Mouse (Mus musculus) spleen, postnatal 4 days (tissue): ENCODE data around the gene Dscam.

ENCODE experiments used
- DNase-seq, 2 experiments: peaks; one replicate each; pipeline ENCODE4 v3.0.0; 2022; ENCODE audit warnings: low spot score in 2 of 2

Dscam gene

DNA sequence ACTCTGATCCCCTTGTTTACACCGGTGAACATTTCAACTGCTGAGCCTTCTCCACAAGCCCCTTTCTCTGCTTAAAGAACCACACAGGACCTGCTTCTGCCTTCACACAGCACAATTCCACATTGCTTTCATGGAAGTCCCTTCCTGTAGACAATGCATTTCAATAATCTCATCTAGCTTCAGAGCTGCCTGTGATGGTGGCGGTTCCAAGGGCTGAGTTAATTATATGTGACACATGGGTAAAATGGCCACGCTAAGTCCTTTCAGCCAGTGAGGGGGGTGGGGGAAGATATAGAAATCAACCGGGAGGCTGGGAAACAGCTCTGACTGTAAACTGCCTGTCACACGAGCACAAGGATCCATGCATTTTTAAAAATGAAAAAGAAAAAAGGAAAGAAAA lies 152.2 kb downstream of the Dscam start:
- DNase-seq, result no peak

DNA sequence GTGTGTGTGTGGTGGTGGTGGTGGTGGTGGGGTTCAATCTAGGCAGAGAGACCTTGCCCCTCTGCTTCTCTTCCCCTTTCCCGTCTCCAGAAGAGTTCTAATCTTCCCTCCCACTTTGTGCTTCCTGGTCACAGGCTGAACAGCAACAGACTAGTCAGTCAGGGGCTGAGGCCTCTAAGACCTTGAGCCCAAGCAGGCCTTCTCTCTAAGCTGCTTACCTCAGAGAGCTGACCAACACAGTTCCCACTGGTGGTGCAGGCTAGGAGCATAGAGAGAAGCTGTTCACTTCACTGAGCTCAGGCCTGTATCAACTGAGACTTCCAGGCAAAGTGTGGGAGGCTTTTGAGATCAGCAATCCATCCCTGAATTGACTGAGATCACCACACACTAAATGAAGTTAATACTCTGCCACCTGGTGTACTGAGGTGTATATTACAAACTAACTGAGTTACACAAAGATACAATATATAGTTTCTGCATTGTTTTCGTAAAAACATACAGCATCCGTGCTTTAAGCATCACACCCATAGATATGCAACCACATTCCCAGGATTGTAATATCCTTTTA lies 153.3 kb downstream of the Dscam start:
- no peak for DNase-seq

DNA sequence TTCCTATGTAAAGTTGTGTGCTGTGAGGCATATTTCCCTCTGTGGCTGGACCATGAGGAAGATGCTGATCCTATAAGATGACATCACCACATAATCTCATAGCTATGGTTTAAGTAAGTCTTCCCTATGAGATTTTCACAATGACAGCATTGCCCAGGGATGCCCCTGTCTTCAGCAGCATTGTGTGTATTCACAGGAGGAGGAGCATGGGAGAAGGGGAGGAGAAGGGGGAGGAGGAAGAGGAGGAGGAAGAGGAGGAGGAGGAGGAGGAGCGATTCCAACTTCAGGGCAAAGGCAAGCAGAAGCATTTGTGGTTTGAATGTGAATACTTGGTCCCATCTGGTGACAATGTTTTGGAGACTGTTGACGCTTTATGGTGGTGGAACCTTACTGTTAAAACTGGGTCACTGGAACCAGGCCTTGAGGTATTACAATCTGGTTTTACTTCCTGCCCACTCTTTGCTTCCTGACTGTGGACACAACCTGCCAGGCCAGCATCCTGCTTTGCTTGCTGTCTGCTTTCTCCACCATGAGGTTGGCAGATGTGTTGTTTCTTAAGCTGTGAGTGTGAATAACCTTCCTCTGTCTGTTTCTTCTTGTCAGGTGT lies 154.2 kb downstream of the Dscam start:
- DNase-seq, result no peak

DNA sequence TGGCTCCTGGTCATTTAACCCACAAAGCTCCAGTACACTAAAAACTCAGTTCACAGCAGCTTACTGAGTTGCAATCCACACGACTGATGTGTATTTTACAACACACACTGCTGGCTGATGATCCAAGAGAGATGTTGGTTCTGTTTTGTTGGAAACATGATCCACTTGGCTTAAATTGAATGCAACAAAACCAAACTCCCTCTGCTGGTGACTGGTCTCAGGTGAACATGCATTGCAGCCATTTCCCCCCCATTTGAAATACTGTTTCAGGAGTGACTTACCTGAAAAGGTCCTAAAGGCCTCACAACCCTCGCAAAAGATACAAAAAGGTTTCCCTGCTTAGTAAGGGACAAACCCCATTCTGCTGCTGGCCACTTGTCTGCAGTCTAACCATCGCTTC lies 156.2 kb downstream of the Dscam start:
- DNase-seq, result no peak

- DNase-seq, result no peak
Measured at GRCm38 (mm10) chr16:97009116-97010055, 161.2 kb downstream of the Dscam start.

- no peak for DNase-seq
Measured at GRCm38 (mm10) chr16:97007892-97008527, 162.5 kb downstream of the Dscam start.

- DNase-seq, result no peak
Measured at GRCm38 (mm10) chr16:97006854-97007182, 163.7 kb downstream of the Dscam start.

DNA sequence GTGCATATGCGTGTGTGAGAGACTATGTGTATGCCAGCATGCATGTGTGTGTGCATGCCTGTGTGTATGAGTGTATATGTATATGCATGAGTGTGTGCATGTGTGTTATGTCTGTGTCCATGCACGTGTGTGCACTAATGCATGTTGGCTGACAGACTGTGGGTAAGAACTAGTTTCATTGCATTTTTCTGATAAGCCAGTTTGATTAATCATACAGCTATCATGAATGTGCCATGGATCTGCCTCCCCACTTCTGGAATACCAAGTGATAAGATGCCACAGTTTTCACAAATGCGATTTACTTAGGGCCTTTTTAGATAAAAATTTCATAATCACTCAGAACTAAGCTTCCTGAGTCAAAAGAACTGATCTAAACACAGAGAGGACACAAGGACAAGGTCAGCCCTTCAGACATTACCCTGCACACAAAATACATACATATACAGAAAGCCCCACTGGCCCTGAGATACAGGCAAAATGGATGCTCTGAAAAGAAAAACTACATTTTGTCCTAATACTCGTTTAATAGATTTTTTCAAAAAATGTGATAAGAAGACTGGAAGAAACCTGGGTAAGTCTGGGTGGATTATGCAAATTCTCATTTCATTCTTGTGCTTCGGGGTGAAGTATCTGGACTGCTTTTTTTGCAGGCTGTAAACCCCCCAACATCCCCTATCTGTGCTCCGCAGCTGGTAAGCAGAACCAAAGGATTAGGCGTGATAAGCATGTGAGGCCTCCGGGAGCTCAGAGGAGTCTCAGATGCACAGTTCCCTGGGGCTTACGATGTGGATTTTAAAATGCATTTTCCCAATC lies 164.3 kb downstream of the Dscam start:
- peak in 1 of 2 experiments; percentile 31 for DNase-seq

- DNase-seq, result no peak
Measured at GRCm38 (mm10) chr16:97003965-97004364, 166.6 kb downstream of the Dscam start.

DNA sequence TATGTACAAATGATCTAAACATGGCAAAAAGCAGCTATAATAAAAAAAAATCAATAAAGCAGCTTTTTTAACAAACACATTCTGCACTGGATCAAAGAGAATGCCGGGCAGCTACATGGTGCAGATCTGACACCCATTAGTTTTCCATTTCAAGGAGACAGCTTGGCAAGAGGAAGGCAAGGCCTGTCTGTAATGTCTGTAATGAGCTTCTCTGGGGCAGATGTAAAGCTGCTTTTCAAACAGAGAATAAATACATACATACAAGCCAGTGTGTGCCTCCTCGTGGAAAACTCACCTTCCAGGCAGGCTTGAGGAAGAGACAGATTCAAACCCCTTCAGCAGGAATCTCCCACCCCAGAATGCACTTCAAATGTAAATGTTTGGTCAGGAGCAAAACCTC lies 167.7 kb downstream of the Dscam start:
- DNase-seq, result no peak

DNA sequence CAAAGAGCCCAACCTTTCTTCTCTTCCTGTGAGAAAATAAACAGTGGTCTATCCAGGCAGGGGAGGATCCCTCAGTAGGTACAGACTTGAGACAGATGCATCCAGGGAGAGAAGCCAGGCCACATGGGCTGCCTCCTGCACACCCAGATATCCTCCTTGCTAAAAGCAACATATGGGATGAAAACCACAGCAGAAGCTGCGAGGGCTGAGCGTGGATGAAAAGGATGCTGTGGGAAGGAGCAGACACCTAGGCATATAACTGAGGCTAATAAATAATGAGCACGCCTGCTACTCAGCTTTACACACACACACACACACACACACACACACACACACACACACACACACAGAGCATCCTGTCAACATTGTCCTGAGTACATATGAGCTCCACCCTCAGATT lies 168.4 kb downstream of the Dscam start:
- DNase-seq, result no peak

GRCm38 (mm10) chr16:96996854-96997253 lies 173.7 kb downstream of the Dscam start:
- no peak for DNase-seq

DNA sequence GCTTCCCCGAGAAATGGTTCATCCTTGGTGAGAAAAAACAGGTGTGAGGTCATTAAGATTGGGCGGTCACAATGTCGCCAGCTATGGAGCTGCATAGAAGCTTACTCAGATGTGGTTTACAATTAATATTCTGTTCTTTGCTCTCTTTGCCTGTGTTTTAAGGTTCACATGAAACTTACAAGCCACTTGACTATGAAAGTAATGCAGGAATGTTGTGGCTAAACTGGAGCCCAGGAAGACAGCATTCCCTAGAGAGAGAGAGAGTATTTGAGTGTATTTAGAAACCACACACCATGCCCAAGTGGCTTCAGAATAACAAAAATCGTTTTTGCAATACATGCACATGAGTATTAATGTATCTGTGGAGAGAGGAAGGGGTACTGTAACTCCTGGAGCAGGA lies 174.7 kb downstream of the Dscam start:
- DNase-seq, result no peak

- no peak for DNase-seq
Measured at GRCm38 (mm10) chr16:96987396-96987795, 183.2 kb downstream of the Dscam start.

DNA sequence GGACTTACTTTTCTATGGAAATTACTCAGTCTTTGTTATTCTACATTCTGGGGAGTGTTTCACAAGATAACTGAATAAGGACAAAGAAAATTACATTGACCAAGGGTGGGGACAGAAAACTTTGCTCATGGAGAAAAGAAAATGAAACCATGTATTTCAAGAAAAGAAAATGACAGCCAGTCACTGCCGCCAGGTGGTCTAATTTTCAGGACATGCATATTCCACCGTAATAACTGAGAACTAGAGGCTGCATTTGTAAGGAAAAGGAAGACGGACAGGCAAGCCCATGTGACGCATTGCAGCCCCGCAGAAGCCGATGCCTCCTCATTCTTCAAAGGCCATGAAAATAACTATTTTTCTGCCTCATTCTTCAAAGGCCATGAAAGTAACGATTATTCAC lies 197.3 kb downstream of the Dscam start:
- no peak for DNase-seq

DNA sequence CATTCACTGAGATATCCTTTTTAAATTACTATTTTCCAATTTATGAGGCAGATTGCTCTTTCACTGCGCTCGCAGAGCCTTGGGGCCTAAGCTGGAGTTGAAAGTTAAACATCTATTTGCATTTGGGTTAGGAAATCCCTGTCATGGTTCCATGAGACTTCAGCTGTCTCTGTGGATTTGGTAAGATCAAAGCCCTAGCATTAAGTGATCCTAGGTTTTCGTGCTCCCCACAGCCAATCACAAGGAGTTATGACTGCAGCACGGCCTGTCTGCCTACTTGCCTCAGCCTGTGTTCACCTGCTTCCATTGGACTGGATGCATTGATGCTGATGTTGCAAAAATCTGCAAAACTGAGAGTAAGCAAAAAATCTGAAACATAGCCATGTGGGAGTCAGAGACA lies 198.8 kb downstream of the Dscam start:
- no peak for DNase-seq

- DNase-seq, result no peak
Measured at GRCm38 (mm10) chr16:96970412-96970811, 200.1 kb downstream of the Dscam start.

- DNase-seq, result no peak
Measured at GRCm38 (mm10) chr16:96969643-96970042, 200.9 kb downstream of the Dscam start.

- DNase-seq, result no peak
Measured at GRCm38 (mm10) chr16:96968885-96969480, 201.6 kb downstream of the Dscam start.

DNA sequence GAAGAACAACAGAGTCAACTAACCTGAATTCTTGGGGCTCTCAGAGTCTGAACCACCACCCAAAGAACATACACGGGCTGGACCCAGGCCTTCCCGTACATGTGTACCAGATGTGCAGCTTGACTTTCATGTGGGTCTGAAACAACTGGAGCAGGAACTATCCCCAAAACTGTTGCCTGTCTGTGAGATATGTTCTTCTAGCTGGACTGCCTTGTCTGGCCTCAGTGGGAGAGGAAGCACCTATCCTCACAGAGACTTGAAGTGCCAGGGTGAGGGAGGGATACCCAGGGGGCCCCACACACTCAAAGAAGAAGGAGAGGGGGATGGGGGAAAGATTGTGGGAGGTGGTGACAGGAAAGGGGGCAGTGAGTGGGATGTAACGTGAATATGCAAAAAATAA lies 210.9 kb downstream of the Dscam start:
- DNase-seq, result peak in 1 of 2 experiments; percentile 39
